Mouse (Mus musculus): ENCODE results near the gene Thg1l. TPM values are rescaled to one million over a fixed set of nuclear protein-coding genes. Genes with fewer than 3 reads are reported as not detected.

Thg1l gene
- total RNA-seq, 2 experiments from 2014 or later, result 12.4 to 12.7 TPM

Other genes with a start within 250 kb of the Thg1l start
- gene Clint1, start 103.4 kb downstream of the Thg1l start, total RNA-seq (2021), result 10 to 100 TPM; 51.1 to 52.3 TPM
- gene Lsm11, start 10.6 kb downstream of the Thg1l start, total RNA-seq (2021), result 10 to 100 TPM; 31.0 to 33.3 TPM
- gene Sox30, start 24.8 kb upstream of the Thg1l start, total RNA-seq (2021), result under 1 TPM; 0.16 to 0.27 TPM
- gene Gm12166, start 96.8 kb upstream of the Thg1l start, total RNA-seq (2021), result 1 to 10 TPM; 1.2 to 2.8 TPM
- gene Adam19, start 100.5 kb upstream of the Thg1l start, total RNA-seq (2021), result 10 to 100 TPM; 23.6 to 26.8 TPM
- gene Nipal4, start 211.0 kb upstream of the Thg1l start, total RNA-seq (2021), result 1 to 10 TPM; 1.6 to 1.9 TPM

Data from left cerebral cortex, postnatal 25 days (tissue).